Mouse (Mus musculus): ENCODE measurements around the gene Cdc7.

DNA sequence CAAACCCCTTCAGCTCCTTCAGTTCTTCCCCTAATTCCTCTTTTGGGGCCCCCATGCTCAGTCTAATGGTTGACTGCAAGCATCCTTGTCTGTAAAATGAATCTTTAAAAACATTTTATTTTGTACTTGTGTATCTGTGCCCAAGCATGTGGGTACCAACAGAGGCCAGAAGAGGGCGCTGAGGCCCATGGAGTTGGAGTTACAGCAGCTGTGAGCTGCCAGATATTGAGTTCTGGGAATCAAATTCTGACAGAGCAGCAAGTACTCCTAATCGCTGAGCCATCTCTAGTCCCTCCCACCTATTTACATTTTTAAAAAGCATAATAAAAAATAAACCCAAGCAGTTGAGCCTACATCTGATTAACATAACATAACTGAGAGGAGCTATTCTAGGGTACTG, 53.4 kb downstream of the Cdc7 start:
- no peak for TF ChIP-seq POLR2A (IDR thresholded peaks at IDR 0.05; ENCODE audit: borderline replicate concordance, extremely low read depth, insufficient read depth, insufficient read length, poor library complexity, severe bottlenecking)
- peak; percentile 25; the same call in 1 of the 2 replicates for TF ChIP-seq CTCF (IDR thresholded peaks at IDR 0.05; ENCODE audit: borderline replicate concordance, extremely low read depth, insufficient read depth, insufficient read length)

Data from brain, embryonic 14.5 days (tissue).